Mouse (Mus musculus): Measurements from ENCODE around the gene Ascc1.
A peak's percentile ranks its signal among the peaks of the same experiment; 100 is the strongest.

The Ascc1 gene

DNA sequence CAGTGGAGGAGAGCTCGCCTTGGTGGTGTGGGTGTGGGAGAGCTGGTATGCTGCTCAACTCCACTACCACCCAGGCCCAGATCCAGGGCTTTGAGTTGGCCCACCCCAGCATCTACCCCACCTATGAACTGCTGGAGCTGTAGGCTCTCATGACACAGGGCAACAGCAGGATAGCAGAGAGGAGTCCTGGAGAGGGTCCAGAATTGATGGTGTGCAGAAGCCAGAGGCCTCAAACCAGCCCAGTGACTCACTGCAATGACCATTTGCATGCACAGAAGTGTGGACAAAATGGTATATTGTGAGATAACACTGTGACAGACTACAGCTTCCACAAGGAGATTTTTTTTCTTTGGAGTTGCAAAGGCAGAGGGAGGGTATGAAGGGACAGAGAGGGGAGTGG, 21.1 kb downstream of the Ascc1 start:
- DNase-seq: no peak

DNA sequence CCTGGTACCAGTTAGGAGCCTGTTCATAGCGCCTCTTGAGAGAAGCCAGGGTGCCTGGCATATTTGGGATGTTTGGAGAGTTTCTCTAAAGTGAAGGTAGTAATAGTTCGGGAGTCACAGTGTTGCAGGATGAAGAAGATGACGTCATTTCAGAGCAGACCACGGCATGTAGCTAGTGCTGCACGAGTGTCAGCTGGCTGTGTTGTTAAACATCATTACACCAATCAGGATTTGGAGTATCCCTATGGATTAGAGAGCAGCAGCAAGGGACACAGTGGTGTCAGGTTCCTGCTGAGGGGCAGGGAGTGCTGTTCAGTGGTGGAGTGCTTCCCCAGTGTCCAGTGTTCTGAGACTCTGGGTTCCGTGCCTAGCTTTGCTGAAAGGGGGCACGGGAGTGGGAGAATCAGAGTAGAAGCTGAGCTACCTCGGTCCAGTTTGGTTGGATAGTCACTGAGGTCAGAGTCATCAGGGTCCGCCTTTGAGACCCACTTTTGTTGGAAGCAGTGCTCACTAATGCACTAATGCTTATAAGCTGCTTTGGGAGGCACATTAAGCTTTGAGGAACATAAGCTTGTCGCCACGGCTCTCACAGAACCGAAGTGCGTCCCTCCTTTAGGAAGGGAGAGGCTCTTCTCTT, 24.3 kb downstream of the Ascc1 start:
- no peak for DNase-seq

DNA sequence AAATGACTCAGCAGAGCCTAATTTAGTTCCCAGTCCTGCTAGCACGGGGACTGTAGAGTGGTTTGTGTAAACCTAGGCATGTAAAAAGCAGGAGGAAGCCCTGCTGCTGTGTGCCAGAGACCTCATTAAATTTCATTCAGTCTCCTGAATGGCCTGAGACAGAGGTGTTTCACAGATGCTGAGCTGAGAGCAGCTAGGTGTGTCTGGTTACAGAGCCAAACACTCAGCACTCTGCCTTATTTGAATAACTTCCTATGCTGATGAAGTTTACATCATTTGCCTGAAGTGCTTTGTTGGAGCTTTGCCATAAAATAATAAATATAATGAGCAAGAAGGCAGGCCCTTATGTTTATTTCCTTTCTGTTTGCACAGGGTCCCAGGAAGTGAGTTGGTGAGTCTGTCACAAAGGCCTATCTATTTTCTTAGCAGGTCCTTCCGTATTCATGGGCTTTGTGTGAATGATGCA, 25.0 kb downstream of the Ascc1 start:
- no peak for DNase-seq

DNA sequence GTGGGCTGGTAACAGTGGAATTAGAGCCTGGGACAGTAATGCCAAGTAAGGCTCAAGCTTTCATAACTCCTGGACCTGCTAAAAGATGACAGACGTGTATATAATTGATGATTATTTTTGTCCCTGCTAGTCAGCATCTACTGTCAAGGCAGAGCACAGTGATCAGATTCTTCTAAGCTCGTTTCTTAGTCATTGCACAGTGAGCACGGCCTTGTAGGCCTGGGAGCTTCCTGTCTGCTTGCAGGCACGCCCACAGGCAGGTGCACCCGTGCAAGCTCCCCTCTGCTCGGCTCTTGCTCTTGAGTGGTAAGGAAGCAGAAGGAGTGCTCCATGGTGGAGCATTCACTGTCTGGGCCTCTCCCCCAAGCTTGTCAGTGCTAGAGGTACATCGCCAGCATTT, 25.6 kb downstream of the Ascc1 start:
- no peak for DNase-seq

DNA sequence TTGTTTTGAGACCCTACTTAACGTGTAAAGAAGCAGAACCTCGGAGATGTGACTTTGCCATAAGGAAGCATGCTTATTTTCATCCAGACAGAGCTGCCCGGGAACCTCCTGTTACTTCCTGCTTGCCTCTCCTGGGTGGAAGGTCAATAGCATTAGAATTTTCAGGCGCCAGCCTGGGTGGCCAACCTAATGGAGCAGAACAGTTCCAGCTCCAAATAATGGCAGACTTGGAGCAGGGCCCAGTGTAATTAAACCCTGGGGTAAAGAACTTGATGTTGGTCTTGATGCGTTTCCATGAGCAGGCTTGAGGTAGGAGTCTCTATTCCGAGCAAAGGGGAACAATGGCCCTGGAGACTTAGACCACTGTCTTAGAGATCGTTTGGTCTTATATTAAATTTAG, 26.4 kb downstream of the Ascc1 start:
- no peak for DNase-seq

DNA sequence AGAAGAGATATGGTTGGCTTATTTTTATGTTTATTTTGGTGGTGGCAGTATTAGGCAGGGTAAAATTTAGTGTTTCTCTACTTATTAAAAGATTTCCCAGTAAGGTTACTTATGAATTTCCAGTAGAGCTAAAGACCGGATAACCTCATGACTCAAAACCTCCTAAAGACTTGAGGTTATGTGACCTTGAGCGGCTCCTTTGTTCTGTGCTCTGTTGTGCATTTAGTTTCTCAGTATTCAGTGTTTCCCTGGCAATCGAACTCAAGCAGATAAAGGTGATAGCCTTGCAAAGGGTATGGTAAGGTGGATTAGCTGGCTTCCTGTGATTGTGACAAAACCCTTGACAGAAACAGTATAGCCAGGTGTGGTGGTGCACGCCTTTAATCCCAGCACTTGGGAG, 26.8 kb downstream of the Ascc1 start:
- no peak for DNase-seq

DNA sequence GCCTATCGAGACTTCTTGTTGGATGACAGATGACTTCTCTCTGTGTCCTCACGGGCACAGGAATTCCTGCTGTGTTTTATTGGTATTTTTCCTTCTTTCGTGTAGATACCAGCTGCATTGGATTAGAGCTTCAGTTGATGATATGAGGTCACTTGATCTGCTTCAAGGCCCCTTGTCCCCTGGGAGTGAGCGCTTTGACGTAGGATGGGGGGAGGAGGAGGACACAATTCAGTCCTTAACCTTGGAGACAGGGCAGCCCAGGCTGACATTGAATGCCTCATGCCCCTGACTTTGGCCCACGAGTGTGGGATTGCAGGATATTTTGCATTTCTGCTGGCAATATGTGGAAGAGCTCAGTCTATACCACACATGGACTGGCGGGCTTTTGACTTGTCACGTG, 29.0 kb downstream of the Ascc1 start:
- no peak for DNase-seq

DNA sequence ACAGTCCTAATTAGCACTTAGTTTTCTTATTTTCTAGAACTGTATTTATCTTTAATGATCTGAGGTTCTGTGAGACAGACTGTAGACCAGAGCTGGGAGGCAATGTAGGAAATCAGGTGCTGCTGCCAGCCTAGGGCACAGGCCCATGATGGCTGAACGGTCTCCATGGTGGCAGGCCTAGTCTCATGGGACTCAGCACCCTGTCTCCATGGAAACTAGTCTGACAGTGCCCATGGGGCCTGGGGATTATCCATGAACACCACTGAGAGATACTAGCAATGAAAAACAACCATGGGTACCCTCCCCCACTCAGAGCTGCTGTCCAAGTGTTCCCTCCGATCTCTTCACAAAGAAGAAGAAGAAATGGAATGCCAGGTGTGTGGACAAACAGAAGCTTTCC, 29.4 kb downstream of the Ascc1 start:
- no peak for DNase-seq

DNA sequence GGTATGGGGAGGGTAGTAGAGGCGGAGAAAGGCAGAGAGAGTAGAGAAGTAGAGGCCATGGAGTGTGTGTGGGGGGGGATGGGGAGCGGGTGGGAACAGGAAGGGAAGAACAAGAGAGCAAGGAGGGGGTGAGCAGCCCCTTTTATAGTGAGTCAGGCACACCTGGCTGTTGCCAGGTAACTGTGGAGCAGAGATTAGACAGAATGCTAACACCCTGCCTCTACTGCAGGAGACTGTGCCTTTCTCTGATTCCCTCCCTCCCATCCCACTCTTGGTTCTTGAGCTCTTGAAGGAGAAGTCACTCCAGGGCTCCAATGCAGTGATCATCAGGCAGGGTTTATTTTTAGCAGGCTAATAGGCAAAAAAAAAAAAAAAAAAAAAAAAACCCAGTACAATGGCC, 30.0 kb downstream of the Ascc1 start:
- no peak for DNase-seq

DNA sequence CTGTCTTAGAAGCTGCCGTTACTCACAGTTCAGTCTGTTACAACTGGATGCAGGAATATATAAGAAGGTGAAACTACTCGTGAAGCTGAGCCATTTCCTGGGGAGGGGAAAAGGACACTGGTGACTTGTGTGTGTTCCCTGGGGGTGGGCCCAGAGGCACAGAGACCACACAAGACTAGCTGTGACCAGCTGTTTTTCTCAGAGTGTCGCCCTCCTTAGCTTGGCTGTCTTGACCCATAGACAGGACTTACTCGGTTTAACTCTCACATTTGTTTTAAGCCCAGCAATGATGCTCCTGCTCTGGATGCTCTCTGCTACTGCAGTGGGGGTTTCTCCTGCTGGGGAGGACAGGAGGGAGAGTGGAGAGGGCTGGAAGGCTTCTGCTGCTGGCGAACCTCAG, 30.5 kb downstream of the Ascc1 start:
- DNase-seq: no peak

DNA sequence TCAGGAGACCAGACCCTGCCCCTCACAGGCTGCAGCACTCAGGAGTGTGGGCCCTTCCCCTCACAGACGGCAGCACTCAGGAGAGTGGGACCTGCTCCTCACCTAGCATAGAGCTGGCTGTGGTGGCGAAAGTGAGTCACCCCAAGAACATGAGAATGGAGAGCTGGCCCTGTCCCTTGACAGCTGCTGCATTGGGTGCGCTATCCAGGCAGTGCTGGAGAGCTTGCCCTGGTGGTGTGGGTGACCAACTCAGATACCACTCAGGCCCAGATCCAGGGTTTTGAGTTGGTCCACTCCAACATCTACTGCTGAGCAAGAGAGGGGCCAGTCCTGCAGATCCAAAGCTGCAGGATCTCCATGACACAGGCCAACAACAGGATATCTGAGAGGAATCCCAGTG, 32.0 kb downstream of the Ascc1 start:
- DNase-seq: no peak

DNA sequence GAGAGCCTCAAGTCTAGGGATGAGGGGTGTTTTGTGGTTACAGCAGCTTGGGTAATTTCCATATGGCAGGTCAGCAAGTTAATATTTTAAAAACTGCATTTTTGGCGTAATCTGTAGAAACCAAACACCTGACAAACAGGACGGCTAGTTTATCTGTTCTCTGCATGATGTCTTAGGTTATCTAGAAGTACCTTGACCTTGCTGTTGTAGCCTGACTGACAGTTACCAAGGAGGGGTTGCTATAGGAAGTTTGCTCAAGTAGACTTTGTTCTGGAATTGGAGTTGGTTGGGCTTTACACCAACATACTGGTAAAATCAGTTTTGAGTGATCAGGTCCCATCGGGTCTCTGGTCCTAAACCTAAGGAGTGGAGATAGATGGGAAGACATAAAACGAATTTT, 33.1 kb downstream of the Ascc1 start:
- DNase-seq: no peak

DNA sequence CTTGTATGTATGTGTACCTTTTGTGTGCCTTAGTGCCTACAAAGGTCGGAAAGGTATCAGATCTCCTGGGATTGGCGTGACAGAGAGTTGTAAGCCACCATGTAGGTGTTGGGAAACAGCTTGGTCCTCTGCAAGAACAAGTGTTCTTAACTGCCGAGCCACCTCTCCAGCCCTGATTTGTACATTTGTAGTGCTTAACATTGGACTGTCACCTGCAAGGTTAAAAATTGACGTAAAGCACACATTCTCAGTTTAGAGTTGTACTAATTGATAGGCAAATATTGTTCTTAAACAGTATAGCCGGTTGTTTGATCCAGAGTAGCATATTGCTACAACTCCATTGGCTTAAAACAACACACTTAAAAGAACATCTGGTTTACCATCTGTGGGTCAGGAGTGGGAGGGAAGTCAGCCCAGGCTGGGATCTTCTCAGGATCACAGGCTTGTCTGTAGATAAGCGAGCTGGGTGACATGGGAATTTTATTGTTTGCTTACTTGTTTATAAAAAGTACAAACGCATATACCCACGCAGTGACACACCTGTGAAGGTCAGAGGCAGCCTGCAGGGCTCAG, 39.8 kb downstream of the Ascc1 start:
- no peak for DNase-seq

DNA sequence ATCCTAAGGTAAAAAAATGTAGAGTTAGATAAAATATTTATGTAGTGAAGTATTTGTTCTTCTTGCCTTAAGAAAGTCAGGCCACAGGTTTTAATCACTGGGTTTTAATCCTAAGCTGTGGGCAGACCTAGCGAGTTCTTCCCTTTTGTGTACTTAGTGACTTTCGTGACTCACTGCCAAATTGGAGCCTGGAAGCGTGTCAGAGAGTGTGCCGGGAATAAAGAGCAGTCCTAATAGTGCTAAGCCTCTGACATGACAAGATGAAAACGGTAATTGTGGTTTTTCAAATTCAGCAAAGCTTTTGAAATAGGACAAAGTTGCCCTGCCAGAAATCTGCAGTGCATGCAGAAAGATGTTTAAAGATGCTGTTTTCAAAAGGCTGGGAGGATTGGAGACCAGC, 44.1 kb downstream of the Ascc1 start:
- peak; percentile 31 for DNase-seq

DNA sequence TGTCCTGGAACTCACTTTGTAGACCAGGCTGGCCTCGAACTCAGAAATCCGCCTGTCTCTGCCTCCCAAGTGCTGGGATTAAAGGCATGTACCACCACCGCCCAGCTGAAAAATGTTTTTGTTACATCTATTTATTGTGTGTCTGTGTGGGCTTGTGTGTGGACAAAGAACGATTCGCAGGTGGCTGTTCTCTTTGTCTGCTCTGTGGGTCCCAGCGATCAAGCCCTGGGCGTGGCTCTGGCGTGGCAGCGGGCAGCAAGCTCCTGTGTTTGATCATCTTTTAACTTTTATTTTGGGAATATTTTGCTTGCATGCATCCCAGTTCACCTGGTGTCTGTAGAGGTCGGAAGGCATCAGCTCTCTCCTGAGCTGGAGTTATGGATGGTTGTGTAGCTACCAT, 48.0 kb downstream of the Ascc1 start:
- no peak for DNase-seq

DNA sequence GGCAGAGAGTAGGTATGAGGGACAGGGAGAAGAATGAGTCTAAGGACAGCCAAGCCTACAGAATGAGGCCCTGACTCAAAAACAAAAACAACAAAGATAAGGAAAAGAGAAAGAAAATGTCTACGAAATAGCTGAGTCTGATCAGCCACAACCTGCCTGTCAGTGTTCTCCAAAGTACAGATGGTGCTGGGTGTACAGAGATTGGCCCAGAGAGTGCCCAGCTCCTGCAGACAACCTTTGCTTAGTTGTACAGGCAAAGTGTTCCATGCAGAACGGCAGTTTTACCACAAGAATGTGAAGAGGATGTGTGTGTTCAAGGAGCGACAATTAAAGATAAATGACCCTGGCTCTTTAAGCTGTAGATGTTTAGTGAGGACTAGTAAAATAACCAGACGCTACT, 50.5 kb downstream of the Ascc1 start:
- no peak for DNase-seq

DNA sequence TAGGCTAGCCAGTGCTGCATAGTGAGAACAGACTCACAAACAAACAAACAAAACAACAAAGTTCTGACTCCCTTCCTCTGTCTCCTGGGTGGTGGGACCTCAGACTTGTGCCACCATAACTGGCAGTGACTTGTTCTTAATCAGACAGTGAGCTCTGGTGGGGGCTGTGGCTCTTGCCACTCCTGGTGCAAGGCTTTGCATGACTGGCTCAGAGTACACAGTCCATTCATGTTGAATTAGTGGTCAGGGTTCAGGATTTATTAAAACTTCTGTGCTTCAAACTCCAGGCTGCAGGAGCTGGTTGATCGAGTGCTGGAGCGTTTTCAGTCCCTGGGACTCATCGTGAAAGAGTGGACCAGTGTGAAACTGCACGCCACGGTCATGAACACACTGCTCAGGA, 59.6 kb downstream of the Ascc1 start:
- DNase-seq: no peak

DNA sequence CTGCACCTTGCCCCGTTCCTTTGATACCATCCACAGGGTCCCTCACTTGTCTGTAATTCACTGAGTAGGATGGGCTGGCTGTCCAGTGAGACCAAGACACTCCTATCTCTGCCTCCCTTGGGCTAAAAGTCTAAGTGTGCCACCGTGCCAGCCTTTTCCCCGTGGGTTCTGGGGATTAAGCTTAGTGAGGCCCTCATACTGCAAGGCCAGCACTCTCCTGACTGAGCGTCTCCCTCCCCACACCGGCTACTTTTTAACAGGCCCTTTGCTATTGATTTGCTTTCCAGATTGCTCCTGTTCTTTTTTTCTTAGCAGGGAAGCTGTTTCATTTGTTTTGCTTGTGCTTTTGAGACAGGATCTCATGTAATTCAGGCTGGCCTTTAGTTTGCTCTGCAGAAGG, 60.3 kb downstream of the Ascc1 start:
- no peak for DNase-seq

DNA sequence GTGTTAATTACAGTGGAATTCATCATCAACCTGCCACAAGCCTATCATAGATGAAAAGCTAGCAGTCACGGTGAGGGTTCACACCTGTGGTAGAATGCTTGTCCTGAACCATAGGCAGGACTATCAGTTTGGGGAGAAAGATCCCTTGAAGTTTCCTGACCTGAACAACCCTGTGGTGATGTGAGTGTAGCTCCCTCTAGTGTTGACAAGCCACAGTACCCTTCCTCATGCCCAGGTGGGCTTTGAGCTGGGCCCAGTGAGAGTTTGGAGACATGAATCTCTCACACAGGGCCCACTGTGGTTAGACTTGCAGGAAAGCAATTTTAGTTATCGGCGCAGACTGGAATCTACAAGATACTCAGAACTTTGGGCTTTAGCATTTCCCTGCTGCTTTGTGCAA, 63.9 kb downstream of the Ascc1 start:
- no peak for DNase-seq

DNA sequence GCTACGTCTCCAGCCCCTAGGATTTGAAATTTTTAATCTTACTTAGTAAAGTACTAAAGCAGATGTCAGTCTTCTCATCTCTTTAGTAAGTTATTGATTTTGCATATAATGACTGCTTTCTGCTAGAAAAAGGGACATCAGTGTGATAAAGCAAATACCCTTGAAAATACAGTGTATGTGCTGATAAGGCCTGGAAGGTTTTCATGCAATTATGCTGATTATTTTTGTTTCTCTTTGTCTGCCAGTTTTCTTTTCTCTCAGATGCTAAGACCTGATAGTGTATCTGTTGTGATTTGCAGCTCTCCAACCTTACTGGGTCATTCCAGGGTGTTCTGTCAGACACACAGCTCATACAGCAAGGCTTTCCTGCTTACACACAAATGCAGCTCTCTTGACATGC, 72.6 kb downstream of the Ascc1 start:
- no peak for DNase-seq

DNA sequence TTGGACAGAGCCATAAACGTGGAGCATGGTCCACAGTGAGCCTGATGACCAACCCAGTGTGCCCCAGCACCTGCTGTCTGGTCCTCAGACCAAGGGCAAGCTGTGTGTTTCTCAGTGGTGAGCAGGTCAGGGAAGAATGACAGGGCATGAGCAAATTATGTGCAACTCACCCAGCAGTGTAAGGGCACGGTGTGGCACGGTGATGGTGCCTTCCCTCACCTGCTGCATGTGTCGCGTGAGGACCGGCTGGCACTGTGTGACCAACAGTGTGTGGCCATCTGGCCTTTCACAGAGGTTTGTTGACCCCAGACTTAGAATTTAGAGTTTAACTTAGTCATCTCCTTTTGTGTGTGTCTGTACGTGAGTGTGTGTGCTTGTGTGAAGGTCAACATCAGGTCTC, 74.6 kb downstream of the Ascc1 start:
- no peak for DNase-seq

DNA sequence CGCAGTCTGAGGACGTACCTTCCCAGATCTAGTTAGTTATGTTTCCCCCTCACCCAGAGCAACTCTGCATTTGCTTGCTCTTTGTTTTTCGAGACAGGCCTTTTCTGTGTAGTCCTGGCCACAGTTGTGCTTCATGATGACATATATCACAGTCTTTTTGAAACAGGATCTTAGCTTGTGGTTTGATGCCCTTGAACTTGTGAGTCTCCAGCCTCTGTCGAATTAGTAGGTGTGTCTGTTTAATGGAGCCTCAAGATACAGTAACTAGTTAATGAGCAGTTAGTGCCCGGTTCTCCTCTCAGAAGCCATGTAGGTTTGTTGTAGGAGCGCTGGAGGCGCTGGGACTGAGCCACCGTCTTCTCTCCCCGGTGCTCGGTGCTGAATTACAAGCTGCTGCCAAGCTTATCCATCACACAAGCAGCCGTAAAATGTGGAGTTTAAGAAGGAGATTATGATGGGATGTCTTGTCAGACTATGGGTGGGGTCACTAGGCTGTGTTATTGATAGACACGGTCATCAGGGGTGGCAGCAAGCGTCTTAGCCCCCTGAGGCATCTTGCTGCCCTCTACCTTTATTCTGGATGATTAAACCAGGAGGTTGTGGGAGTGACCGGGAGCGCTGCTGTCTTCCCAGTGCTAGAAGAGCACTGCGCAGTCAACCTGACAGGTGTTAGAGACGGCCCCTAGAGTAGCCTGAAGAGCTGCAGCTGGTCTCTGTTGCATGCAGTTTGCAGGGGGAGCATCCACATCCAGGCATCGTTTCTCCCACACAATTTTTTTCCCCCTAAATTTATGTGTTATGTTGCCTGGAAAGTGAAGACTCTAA, 75.3 kb downstream of the Ascc1 start:
- DNase-seq: no peak

DNA sequence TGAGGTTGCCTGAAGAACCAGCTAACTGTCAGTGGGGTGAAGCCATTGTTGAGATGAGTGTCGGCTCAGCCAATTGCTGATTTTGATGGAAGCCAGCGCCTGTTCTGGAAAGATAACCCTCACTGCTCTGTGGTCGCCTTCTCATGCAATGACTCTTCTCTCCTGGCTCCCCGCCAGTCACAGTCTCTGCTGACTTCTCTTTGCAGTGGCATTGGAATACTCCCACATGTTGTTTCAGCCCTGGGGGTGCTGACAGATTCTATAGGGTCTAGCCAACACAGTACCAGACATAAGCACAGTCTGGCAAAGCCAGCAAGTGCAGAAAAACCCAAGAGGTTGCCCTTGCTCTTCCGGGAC, 75.9 kb downstream of the Ascc1 start:
- no peak for DNase-seq

DNA sequence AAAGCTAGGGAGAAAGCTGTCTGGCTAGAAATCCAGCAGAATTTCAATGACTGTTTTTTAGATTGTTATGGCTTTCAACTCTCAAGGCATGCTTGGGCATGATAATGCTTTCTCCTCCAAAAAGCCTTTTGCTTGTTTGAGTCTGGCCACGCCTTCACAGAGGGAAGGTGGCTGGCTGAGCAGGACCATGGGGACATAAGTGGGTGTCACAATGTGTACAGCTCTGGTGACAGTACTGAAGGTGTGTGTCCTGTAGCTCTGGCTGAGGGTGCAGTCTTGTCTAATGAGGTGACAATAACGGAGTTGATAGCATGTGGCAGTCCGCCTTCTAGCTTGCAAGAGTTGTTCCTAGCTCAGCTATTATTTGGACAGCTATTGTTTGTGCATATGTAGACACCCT, 77.6 kb downstream of the Ascc1 start:
- no peak for DNase-seq

DNA sequence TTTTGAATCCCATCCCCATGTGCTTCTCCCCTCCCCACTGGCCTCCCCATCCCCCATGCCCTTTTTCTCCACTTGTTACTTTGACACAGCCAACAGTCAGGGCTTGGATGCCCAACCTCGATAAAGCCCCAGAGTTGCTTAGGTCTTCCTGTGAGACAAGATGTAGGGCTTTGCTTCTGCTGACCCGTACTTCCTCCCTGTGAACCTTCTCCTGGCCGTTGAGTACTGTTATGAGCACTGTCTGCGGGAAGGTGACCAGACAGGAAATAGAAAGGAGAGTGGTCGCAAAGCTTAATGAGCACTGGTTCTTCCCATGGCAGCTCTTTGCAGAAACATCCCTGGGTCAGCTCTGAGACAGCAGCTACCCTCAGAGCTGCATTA, 78.0 kb downstream of the Ascc1 start:
- DNase-seq: no peak

All from cerebellum, adult 9-11 months (tissue).